Mouse (Mus musculus) cortical plate, adult 2 months (tissue): ENCODE results near the gene Gm10644. TPM values are rescaled to one million over a fixed set of nuclear protein-coding genes. Genes with fewer than 3 reads are reported as not detected.

Source experiments
- H3K27ac ChIP-seq: fragments of 200-500 bp; 2 replicates; pipeline ENCODE4 v1.5.1; 2012; ENCODE audit warnings: low read length, control low read depth, inconsistent platforms; ENCODE audit not compliant: insufficient read depth
- H3K4me1 ChIP-seq: fragments of 200-500 bp; 2 replicates; pipeline ENCODE4 v1.6.1; 2011; ENCODE audit warnings: low read length; ENCODE audit not compliant: control insufficient read depth, insufficient read depth
- H3K4me3 ChIP-seq: fragments of 200-500 bp; 2 replicates; pipeline ENCODE4 v1.5.1; 2011; ENCODE audit warnings: mild to moderate bottlenecking, low read length, control low read depth; ENCODE audit not compliant: insufficient read depth
- CTCF ChIP-seq: fragments of 200-500 bp; IDR thresholded peaks from 2 replicates; pipeline ENCODE4 v1.5.1; 2011; ENCODE audit warnings: mild to moderate bottlenecking, control low read depth, low read length; ENCODE audit not compliant: insufficient read depth; ENCODE audit errors: extremely low read depth
- POLR2A ChIP-seq: fragments of 200-500 bp; IDR thresholded peaks from 2 replicates; pipeline ENCODE4 v1.6.1; 2011; ENCODE audit warnings: mild to moderate bottlenecking, low read length, control low read depth; ENCODE audit not compliant: insufficient read depth; ENCODE audit errors: extremely low read depth
- polyA plus RNA-seq: library from polyadenylated mRNA; depleted of rRNA; stranded (reverse); fragments of >200 nt; gene quantifications from 2 replicates; pipeline ENCODE4 v1.2.3, GENCODE M21; 2012

Gene Gm10644
- polyA plus RNA-seq, 1 experiment, result 0.52 TPM

GRCm38 (mm10) chr8:83980845-83981244 lies 25.8 kb upstream of the Gm10644 start:
- no peak overlapping the region for H3K27ac ChIP-seq
- TF ChIP-seq POLR2A, result no peak
- no peak for TF ChIP-seq CTCF
- H3K4me1 ChIP-seq, result peaks cover 9% of the 10 kb centered on the region
- H3K4me3 ChIP-seq, result no peak overlapping the region

DNA sequence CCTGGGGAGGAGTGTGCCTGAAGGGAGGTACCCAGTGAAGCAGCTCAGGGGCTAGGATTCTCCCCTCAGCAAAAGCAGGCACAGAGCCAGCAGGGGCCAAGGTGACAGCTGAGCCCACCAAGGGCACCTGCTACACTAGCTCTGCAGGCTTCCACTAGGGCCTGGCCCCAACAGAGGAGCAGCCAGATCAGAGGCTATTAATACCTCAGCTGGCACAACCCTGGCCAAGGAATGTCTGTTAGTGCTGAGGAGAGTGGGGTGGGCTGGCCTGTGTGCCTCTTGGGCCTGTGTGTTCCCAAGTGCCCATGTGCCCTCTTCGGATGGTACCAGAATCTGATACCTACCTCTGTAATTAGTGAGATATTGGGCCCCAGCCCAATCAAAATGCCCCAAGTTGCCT lies 25.2 kb upstream of the Gm10644 start:
- TF ChIP-seq POLR2A (no peak), CTCF (no peak)
- H3K4me3 ChIP-seq, result no peak overlapping the region
- H3K4me1 ChIP-seq, result peaks cover 9% of the 10 kb centered on the region
- H3K27ac ChIP-seq, result no peak overlapping the region

DNA sequence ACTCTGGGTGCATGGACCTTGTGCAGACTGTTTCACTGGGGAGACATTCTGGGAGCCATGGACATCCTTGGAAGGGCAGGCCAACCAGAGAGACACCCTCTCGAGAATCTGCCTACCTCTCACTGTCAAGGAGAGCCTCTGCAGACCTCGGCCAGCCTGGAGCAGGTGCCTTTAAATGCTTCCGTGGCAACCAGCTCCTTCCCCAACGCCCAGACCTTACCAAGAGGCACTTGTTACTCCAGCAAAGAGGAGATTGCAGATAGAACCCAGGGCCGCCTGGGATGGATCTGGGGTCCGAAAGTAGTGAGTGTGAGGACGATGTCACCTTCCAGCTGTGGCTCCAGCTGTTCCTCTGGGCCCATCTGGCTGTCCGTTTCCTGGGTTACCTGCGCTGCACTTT lies 23.2 kb upstream of the Gm10644 start:
- Histone ChIP-seq H3K27ac (no peak overlapping the region), H3K4me1 (peaks cover 9% of the 10 kb centered on the region), H3K4me3 (no peak overlapping the region)
- TF ChIP-seq CTCF, result no peak
- no peak for TF ChIP-seq POLR2A

DNA sequence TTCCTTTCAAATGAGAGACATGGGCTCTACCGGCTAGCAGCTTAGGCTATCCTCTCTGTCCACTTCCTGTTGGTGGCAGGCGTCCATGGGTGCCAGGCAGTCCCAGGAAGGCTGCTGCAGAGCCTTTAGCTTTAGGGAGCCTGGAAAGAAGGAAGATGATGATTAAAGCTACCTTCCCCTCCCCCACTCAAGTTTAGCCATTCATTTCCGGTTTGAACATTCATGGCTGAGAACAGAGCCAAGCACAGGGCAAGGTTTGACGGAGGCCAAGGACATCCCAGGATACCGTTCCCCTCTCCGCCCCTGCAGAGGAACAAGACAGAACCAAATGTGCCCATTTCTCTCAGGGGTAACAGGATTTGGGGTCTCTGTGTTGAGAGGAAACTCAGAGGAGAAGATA lies 22.6 kb upstream of the Gm10644 start:
- Histone ChIP-seq H3K27ac (no peak overlapping the region), H3K4me1 (peaks cover 9% of the 10 kb centered on the region), H3K4me3 (no peak overlapping the region)
- TF ChIP-seq CTCF, result no peak
- TF ChIP-seq POLR2A, result no peak

DNA sequence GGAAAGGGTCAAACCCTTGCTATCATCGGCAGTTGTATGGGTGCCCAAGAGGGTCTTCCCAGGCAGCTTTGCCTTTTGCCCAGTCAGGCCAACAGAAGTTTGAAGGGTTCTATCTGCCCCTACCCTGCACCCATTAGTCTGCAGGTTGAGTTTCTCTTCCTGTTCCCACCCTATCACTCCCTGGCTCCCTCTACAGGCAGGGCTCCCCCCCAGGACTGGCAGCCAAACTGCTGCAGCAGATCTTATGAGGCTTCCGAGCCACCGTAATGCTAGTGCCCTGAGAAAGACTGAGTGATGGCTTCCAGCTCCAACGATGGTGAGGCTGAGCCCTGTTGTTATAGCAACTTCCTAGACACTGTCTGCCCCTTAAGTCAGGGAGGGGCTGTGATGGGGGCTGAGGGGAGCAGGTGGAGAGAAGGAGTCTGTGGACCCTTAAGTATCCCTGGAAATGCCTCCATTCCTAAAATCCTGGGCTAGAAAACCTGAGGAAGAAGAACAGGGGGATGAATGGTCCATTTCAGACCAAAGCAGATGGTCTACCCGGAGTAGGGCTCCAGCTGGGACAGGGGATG lies 21.9 kb upstream of the Gm10644 start:
- H3K27ac ChIP-seq, result no peak overlapping the region
- H3K4me1 ChIP-seq, result peaks cover 9% of the 10 kb centered on the region
- no peak overlapping the region for H3K4me3 ChIP-seq
- TF ChIP-seq POLR2A (no peak), CTCF (peak; percentile 11; the same call in 1 of the 2 replicates)

GRCm38 (mm10) chr8:83976101-83976630 lies 21.2 kb upstream of the Gm10644 start:
- H3K4me1 ChIP-seq, result peaks cover 9% of the 10 kb centered on the region
- no peak overlapping the region for H3K4me3 ChIP-seq
- no peak overlapping the region for H3K27ac ChIP-seq
- TF ChIP-seq CTCF (0 out of 2 replicates have a peak, but pooled peaks have one; percentile 21), POLR2A (no peak)

GRCm38 (mm10) chr8:83974521-83974920 lies 19.5 kb upstream of the Gm10644 start:
- H3K4me1 ChIP-seq, result peaks cover 9% of the 10 kb centered on the region
- TF ChIP-seq POLR2A (no peak), CTCF (no peak)
- H3K27ac ChIP-seq, result no peak overlapping the region
- H3K4me3 ChIP-seq, result no peak overlapping the region; the same call in 1 of the 2 replicates

GRCm38 (mm10) chr8:83973161-83974031 lies 18.4 kb upstream of the Gm10644 start:
- TF ChIP-seq CTCF (no peak), POLR2A (no peak)
- H3K27ac ChIP-seq, result peak overlapping the region; percentile 87
- H3K4me1 ChIP-seq, result peaks cover 9% of the 10 kb centered on the region
- H3K4me3 ChIP-seq, result peak overlapping the region; percentile 99

- H3K4me3 ChIP-seq, result peak within 1 kb of the TSS; percentile 99
- TF ChIP-seq POLR2A (peak; percentile 55; the same call in 1 of the 2 replicates), CTCF (no peak)
- peak within 1 kb of the TSS; percentile 87 for H3K27ac ChIP-seq
- H3K4me1 ChIP-seq, result peaks cover 1% of the 10 kb centered on the region
Observed at GRCm38 (mm10) chr8:83972150-83973120, 17.4 kb upstream of the Gm10644 start, which contains the start of gene Prkaca. Prkaca (plus strand) TSS chr8:83972993.
